ENCODE assay signal across 30 mouse cellular contexts in the genomic region with DNA sequence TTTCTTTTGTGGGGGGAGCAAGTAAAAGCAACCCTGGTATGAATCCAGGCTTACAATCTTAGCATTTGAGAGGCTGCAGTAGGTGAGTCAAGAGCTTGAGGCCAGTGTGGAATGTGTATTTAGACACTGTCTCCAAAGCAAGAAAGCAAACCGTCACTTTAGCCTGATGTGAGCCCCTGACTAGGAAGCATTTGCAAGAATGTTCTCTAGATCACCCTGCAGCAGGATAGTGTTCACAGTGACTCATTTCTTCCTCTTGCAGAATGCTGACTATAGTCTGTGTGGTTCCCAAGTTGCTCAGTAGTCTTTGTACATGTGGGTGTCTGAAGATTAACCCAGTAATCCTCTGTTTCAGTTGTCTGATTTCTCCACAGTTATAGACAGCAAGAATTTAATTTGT.
DNase-seq lines count a peak whose midpoint lies in the region; ATAC-seq lines count a peak whose summit lies in the region.
"Had no signal": no experiment of that assay in that cellular context is flagged by ENCODE, and none has a peak within 500 bp of the region (broad histone marks: within the 10 kb centered on the region; RNA-seq: fewer than 3 reads in every experiment).

No protein-coding gene starts in this region.

- no peak overlapping the region for H3K4me2 ChIP-seq in hindbrain, embryonic 11.5 days (replicated peaks; ENCODE audit: low read depth, low read length)
- H3K4me2 ChIP-seq: forebrain, embryonic 12.5 days; heart, embryonic 13.5 days; hindbrain, embryonic 15.5 days; midbrain, embryonic 11.5 days; neural tube, embryonic 12.5 days had no signal

- 88% methylated on average over 1 of the region's 1 CpGs for WGBS in hindbrain, embryonic 11.5 days

- ATAC-seq in hindbrain, embryonic 11.5 days (ENCODE audit: low FRiP score): no peak
- ATAC-seq: activated CD4-positive, CD25-positive, alpha-beta regulatory T cell, adult 4 months; forebrain, postnatal 0 days; inflammation-experienced regulatory T-cells, adult 6 months; midbrain, embryonic 16.5 days had no signal

- no peak overlapping the region for H3K9ac ChIP-seq in hindbrain, embryonic 11.5 days (ENCODE audit: low read depth, low read length)
- H3K9ac ChIP-seq: forebrain, embryonic 12.5 days; forebrain, postnatal 0 days; heart, embryonic 13.5 days; hindbrain, embryonic 15.5 days; liver, embryonic 14.5 days; neural tube, embryonic 12.5 days had no signal

- H3K9me3 ChIP-seq in hindbrain, embryonic 11.5 days (ENCODE audit: control insufficient read depth, low read length): no peaks in the 10 kb centered on the region
- H3K9me3 ChIP-seq: forebrain, embryonic 12.5 days; heart, embryonic 13.5 days; hindbrain, embryonic 15.5 days; neural tube, embryonic 12.5 days had no signal

- no peak overlapping the region for H3K4me3 ChIP-seq in hindbrain, embryonic 11.5 days (ENCODE audit: low read depth, low read length)
- H3K4me3 ChIP-seq: forebrain, embryonic 12.5 days; gastrocnemius, adult 2 months; heart, embryonic 13.5 days; hindbrain, embryonic 15.5 days; neural tube, embryonic 12.5 days had no signal

- DNase-seq in layer of hippocampus, adult 9-11 months: peak; percentile 13
- DNase-seq in layer of hippocampus, postnatal 36 days: no peak
- peak; percentile 5 for DNase-seq in 416B (ENCODE audit: low read depth)
- peak; percentile 91 for DNase-seq in Muller cell, postnatal 12 days (ENCODE audit: inconsistent ontology term)
- DNase-seq in fat pad, adult 2 months (ENCODE audit: extremely low read depth, low read depth, low spot score): peak; percentile 2
- DNase-seq in hindbrain, embryonic 11.5 days (ENCODE audit: low spot score): no peak
- DNase-seq in gastrocnemius, postnatal 25 days: no peak
- DNase-seq in ovary, postnatal 36 days (ENCODE audit: low spot score): no peak
- DNase-seq: adrenal gland, adult 2 months; adrenal gland, postnatal 36 days; cerebellum, adult 8-10 months; cerebellum, postnatal 25 days; forebrain, postnatal 0 days; gastrocnemius, adult 2 months; heart, postnatal 10 days; kidney, adult 2 months; kidney, postnatal 4 days; liver; lung, adult 2 months; thymus, postnatal 14 days had no signal

- no peaks in the 10 kb centered on the region for H3K36me3 ChIP-seq in hindbrain, embryonic 11.5 days (ENCODE audit: control insufficient read depth, insufficient read depth, low read length)
- H3K36me3 ChIP-seq: forebrain, embryonic 12.5 days; heart, embryonic 13.5 days; hindbrain, embryonic 15.5 days; neural tube, embryonic 12.5 days had no signal

- no peak overlapping the region for H3K27ac ChIP-seq in hindbrain, embryonic 11.5 days (ENCODE audit: low read depth, low read length)
- H3K27ac ChIP-seq: forebrain, embryonic 12.5 days; gastrocnemius, adult 2 months; heart, embryonic 13.5 days; hindbrain, embryonic 15.5 days; kidney, postnatal 0 days; liver, embryonic 14.5 days; neural tube, embryonic 12.5 days had no signal

- H3K4me1 ChIP-seq in hindbrain, embryonic 11.5 days (replicated peaks; ENCODE audit: control insufficient read depth, insufficient read depth, low read length): no peaks in the 10 kb centered on the region
- H3K4me1 ChIP-seq: forebrain, embryonic 12.5 days; heart, embryonic 13.5 days; hindbrain, embryonic 15.5 days; neural tube, embryonic 12.5 days had no signal

- no peaks in the 10 kb centered on the region for H3K27me3 ChIP-seq in hindbrain, embryonic 11.5 days (ENCODE audit: control insufficient read depth, insufficient read depth, low read length)
- H3K27me3 ChIP-seq: forebrain, embryonic 12.5 days; heart, embryonic 13.5 days; hindbrain, embryonic 15.5 days; neural tube, embryonic 12.5 days had no signal

Comparison
In these comparisons a context has a peak if more than half of its experiments do, and no peak if none do; other contexts are left out.
1. DNase-seq: peak in layer of hippocampus, adult 9-11 months (single experiment), 416B (single experiment), Muller cell, postnatal 12 days (single experiment) and fat pad, adult 2 months (single experiment); none in layer of hippocampus, postnatal 36 days (0 of 2), hindbrain, embryonic 11.5 days (single experiment), gastrocnemius, postnatal 25 days (single experiment) and ovary, postnatal 36 days (single experiment).